Mouse (Mus musculus): Measurements from ENCODE around the gene Fxn.

Gene Fxn

GRCm38 (mm10) chr19:24293537-24293936, 13.1 kb upstream of the Fxn start:
- DNase-seq: no peak

- peak; percentile 80 for DNase-seq
Observed at GRCm38 (mm10) chr19:24284187-24284586, 3.8 kb upstream of the Fxn start.

- no peak for DNase-seq
Observed at GRCm38 (mm10) chr19:24281288-24281980, 1.0 kb upstream of the Fxn start.

- DNase-seq: peak; percentile 92
Observed at GRCm38 (mm10) chr19:24279706-24280600, 452 bp downstream of the Fxn start.

GRCm38 (mm10) chr19:24278859-24279258, 1.5 kb downstream of the Fxn start:
- DNase-seq: no peak

GRCm38 (mm10) chr19:24274281-24274680, 6.1 kb downstream of the Fxn start:
- DNase-seq: no peak

- DNase-seq: peak; percentile 95
Observed at GRCm38 (mm10) chr19:24271746-24272426, 8.5 kb downstream of the Fxn start.

- peak; percentile 74 for DNase-seq
Observed at GRCm38 (mm10) chr19:24271326-24271725, 9.1 kb downstream of the Fxn start.

GRCm38 (mm10) chr19:24268531-24268930, 11.9 kb downstream of the Fxn start:
- DNase-seq: no peak

GRCm38 (mm10) chr19:24266046-24266830, 14.2 kb downstream of the Fxn start:
- no peak for DNase-seq

GRCm38 (mm10) chr19:24264991-24265390, 15.4 kb downstream of the Fxn start:
- DNase-seq: peak; percentile 91

- DNase-seq: no peak
Observed at GRCm38 (mm10) chr19:24262736-24263135, 17.7 kb downstream of the Fxn start.

- DNase-seq: no peak
Observed at GRCm38 (mm10) chr19:24259390-24260351, 20.7 kb downstream of the Fxn start.

- DNase-seq: no peak
Observed at GRCm38 (mm10) chr19:24258368-24258767, 22.0 kb downstream of the Fxn start.

- DNase-seq: no peak
Observed at GRCm38 (mm10) chr19:24257962-24258361, 22.4 kb downstream of the Fxn start.

- no peak for DNase-seq
Observed at GRCm38 (mm10) chr19:24253657-24254260, 26.6 kb downstream of the Fxn start.

- DNase-seq: no peak
Observed at GRCm38 (mm10) chr19:24251869-24252268, 28.5 kb downstream of the Fxn start.

GRCm38 (mm10) chr19:24243340-24243739, 37.1 kb downstream of the Fxn start:
- no peak for DNase-seq

- peak; percentile 64 for DNase-seq
Observed at GRCm38 (mm10) chr19:24241799-24242546, 38.4 kb downstream of the Fxn start.

- DNase-seq: peak; percentile 73
Observed at GRCm38 (mm10) chr19:24241271-24241670, 39.1 kb downstream of the Fxn start.
